Mouse (Mus musculus): ENCODE measurements around the gene Fanca. TPM values are rescaled to one million over a fixed set of nuclear protein-coding genes. Genes with fewer than 3 reads are reported as not detected.

Gene Fanca
- polyA plus RNA-seq, 1 experiment from 2014 or later: 20.9 TPM

- H3K27ac ChIP-seq: no peak overlapping the region
- 88% methylated on average over 8 of the region's 8 CpGs for WGBS
- ATAC-seq (ENCODE audit: low FRiP score): no peak
- no peaks in the 10 kb centered on the region for H3K9me3 ChIP-seq (replicated peaks)
- H3K36me3 ChIP-seq: peaks cover 4% of the 10 kb centered on the region
- 0 out of 2 replicates have a peak, but pooled peaks cover 2% of the 10 kb centered on the region for H3K4me1 ChIP-seq
- H3K9ac ChIP-seq: no peak overlapping the region
- no peaks in the 10 kb centered on the region for H3K27me3 ChIP-seq
- no peak overlapping the region for H3K4me2 ChIP-seq (replicated peaks)
- H3K4me3 ChIP-seq: no peak overlapping the region
These were observed 23.9 kb upstream of the Fanca start for GRCm38 (mm10) chr8:123342253-123342652.

- Histone ChIP-seq H3K4me3 (no peak overlapping the region), H3K27ac (no peak overlapping the region), H3K27me3 (no peaks in the 10 kb centered on the region), H3K9me3 (replicated peaks) (no peaks in the 10 kb centered on the region), H3K4me2 (replicated peaks) (no peak overlapping the region), H3K36me3 (peaks cover 4% of the 10 kb centered on the region), H3K4me1 (0 out of 2 replicates have a peak, but pooled peaks cover 2% of the 10 kb centered on the region), H3K9ac (no peak overlapping the region; the same call in 1 of the 2 replicates)
- 88% methylated on average over 27 of the region's 27 CpGs for WGBS
- ATAC-seq (ENCODE audit: low FRiP score): no peak
These were observed 23.0 kb upstream of the Fanca start for GRCm38 (mm10) chr8:123341040-123342015.

GRCm38 (mm10) chr8:123340071-123340470 lies 21.7 kb upstream of the Fanca start:
- Histone ChIP-seq H3K4me3 (no peak overlapping the region), H3K9ac (no peak overlapping the region), H3K36me3 (peaks cover 4% of the 10 kb centered on the region), H3K9me3 (replicated peaks) (no peaks in the 10 kb centered on the region), H3K4me2 (replicated peaks) (no peak overlapping the region), H3K4me1 (peaks cover 7% of the 10 kb centered on the region), H3K27ac (no peak overlapping the region), H3K27me3 (no peaks in the 10 kb centered on the region)
- no peak for ATAC-seq (ENCODE audit: low FRiP score)
- 96% methylated on average over 4 of the region's 4 CpGs for WGBS

GRCm38 (mm10) chr8:123337475-123337874 lies 19.1 kb upstream of the Fanca start:
- H3K27ac ChIP-seq: no peak overlapping the region
- no peaks in the 10 kb centered on the region for H3K9me3 ChIP-seq (replicated peaks)
- no peak for ATAC-seq (ENCODE audit: low FRiP score)
- H3K4me3 ChIP-seq: no peak overlapping the region
- whole genome bisulfite sequencing: 94% methylated on average over 3 of the region's 3 CpGs
- H3K9ac ChIP-seq: no peak overlapping the region
- H3K4me2 ChIP-seq (replicated peaks): no peak overlapping the region
- H3K4me1 ChIP-seq: peaks cover 16% of the 10 kb centered on the region
- 0 out of 2 replicates have a peak, but pooled peaks cover 3% of the 10 kb centered on the region for H3K27me3 ChIP-seq
- H3K36me3 ChIP-seq: peaks cover 4% of the 10 kb centered on the region

GRCm38 (mm10) chr8:123334467-123334866 lies 16.1 kb upstream of the Fanca start:
- WGBS: 0% methylated on average over 1 of the region's 1 CpGs
- Histone ChIP-seq H3K27ac (peak overlapping the region; percentile 92), H3K27me3 (peaks cover 3% of the 10 kb centered on the region; the same call in 1 of the 2 replicates), H3K9ac (peak overlapping the region; percentile 28), H3K9me3 (replicated peaks) (no peaks in the 10 kb centered on the region), H3K4me3 (peak overlapping the region; percentile 83), H3K4me1 (peaks cover 24% of the 10 kb centered on the region), H3K36me3 (no peaks in the 10 kb centered on the region), H3K4me2 (replicated peaks) (peak overlapping the region; percentile 73)
- ATAC-seq (ENCODE audit: low FRiP score): no peak

GRCm38 (mm10) chr8:123333864-123334263 lies 15.5 kb upstream of the Fanca start:
- Histone ChIP-seq H3K9ac (peak overlapping the region; percentile 28), H3K27me3 (peaks cover 3% of the 10 kb centered on the region; the same call in 1 of the 2 replicates)
- WGBS: 2% methylated on average over 7 of the region's 7 CpGs

GRCm38 (mm10) chr8:123333091-123333587 lies 14.8 kb upstream of the Fanca start:
- no peaks in the 10 kb centered on the region for H3K36me3 ChIP-seq
- H3K27ac ChIP-seq: peak overlapping the region; percentile 92
- H3K4me2 ChIP-seq (replicated peaks): peak overlapping the region; percentile 73
- no peaks in the 10 kb centered on the region for H3K9me3 ChIP-seq (replicated peaks)
- H3K9ac ChIP-seq: peak overlapping the region; percentile 89
- 1% methylated on average over 16 of the region's 21 CpGs for WGBS
- H3K27me3 ChIP-seq: peaks cover 3% of the 10 kb centered on the region; the same call in 1 of the 2 replicates
- H3K4me3 ChIP-seq: peak overlapping the region; percentile 83
- peak; percentile 38 for ATAC-seq (ENCODE audit: low FRiP score)
- H3K4me1 ChIP-seq: peaks cover 24% of the 10 kb centered on the region

More at GRCm38 (mm10) chr8:123333864-123334263, 15.5 kb upstream of the Fanca start:
- H3K4me1 ChIP-seq: peaks cover 24% of the 10 kb centered on the region
- ATAC-seq (ENCODE audit: low FRiP score): no peak
- no peaks in the 10 kb centered on the region for H3K36me3 ChIP-seq
- peak overlapping the region; percentile 92 for H3K27ac ChIP-seq
- peak overlapping the region; percentile 83 for H3K4me3 ChIP-seq
- H3K9me3 ChIP-seq (replicated peaks): no peaks in the 10 kb centered on the region
- peak overlapping the region; percentile 73 for H3K4me2 ChIP-seq (replicated peaks)

GRCm38 (mm10) chr8:123332262-123333090 lies 14.1 kb upstream of the Fanca start, which contains the start of gene Spire2:
Spire2 (plus strand) TSS chr8:123332713.
- peak within 1 kb of the TSS; percentile 83 for H3K4me3 ChIP-seq
- WGBS: under 1% methylated on average over 70 of the region's 85 CpGs
- H3K36me3 ChIP-seq: no peaks in the 10 kb centered on the region
- H3K9me3 ChIP-seq (replicated peaks): no peaks in the 10 kb centered on the region
- peaks cover 3% of the 10 kb centered on the region; the same call in 1 of the 2 replicates for H3K27me3 ChIP-seq
- peak within 1 kb of the TSS; percentile 89 for H3K9ac ChIP-seq
- ATAC-seq (ENCODE audit: low FRiP score): peak; percentile 88
- peak within 1 kb of the TSS; percentile 92 for H3K27ac ChIP-seq
- H3K4me1 ChIP-seq: peaks cover 24% of the 10 kb centered on the region
- peak within 1 kb of the TSS; percentile 73 for H3K4me2 ChIP-seq (replicated peaks)

GRCm38 (mm10) chr8:123331810-123332209 lies 13.4 kb upstream of the Fanca start:
- H3K9ac ChIP-seq: peak overlapping the region; percentile 89
- no peak for ATAC-seq (ENCODE audit: low FRiP score)

GRCm38 (mm10) chr8:123331301-123331700 lies 12.9 kb upstream of the Fanca start:
- no peak for ATAC-seq (ENCODE audit: low FRiP score)
- Histone ChIP-seq H3K4me3 (no peak overlapping the region), H3K9ac (no peak overlapping the region), H3K36me3 (no peaks in the 10 kb centered on the region), H3K27me3 (peaks cover 3% of the 10 kb centered on the region; the same call in 1 of the 2 replicates), H3K4me1 (peaks cover 24% of the 10 kb centered on the region), H3K9me3 (replicated peaks) (no peaks in the 10 kb centered on the region), H3K27ac (peak overlapping the region; percentile 92), H3K4me2 (replicated peaks) (peak overlapping the region; percentile 73; the same call in 1 of the 2 replicates)
- WGBS: 81% methylated on average over 2 of the region's 2 CpGs

More at GRCm38 (mm10) chr8:123331810-123332209, 13.4 kb upstream of the Fanca start:
- no peaks in the 10 kb centered on the region for H3K9me3 ChIP-seq (replicated peaks)
- H3K4me3 ChIP-seq: peak overlapping the region; percentile 83
- peaks cover 3% of the 10 kb centered on the region; the same call in 1 of the 2 replicates for H3K27me3 ChIP-seq
- H3K4me1 ChIP-seq: peaks cover 24% of the 10 kb centered on the region
- WGBS: 30% methylated on average over 8 of the region's 8 CpGs
- peak overlapping the region; percentile 92 for H3K27ac ChIP-seq
- no peaks in the 10 kb centered on the region for H3K36me3 ChIP-seq
- peak overlapping the region; percentile 73 for H3K4me2 ChIP-seq (replicated peaks)

GRCm38 (mm10) chr8:123330701-123331100 lies 12.3 kb upstream of the Fanca start:
- Histone ChIP-seq H3K9me3 (replicated peaks) (no peaks in the 10 kb centered on the region), H3K9ac (no peak overlapping the region), H3K27ac (no peak overlapping the region), H3K4me1 (peaks cover 24% of the 10 kb centered on the region), H3K4me3 (no peak overlapping the region), H3K4me2 (replicated peaks) (no peak overlapping the region), H3K36me3 (no peaks in the 10 kb centered on the region), H3K27me3 (peaks cover 3% of the 10 kb centered on the region; the same call in 1 of the 2 replicates)
- no peak for ATAC-seq (ENCODE audit: low FRiP score)
- WGBS: 76% methylated on average over 6 of the region's 6 CpGs
